Mouse (Mus musculus) thymus, adult 2 months (tissue): ENCODE data around the gene Clp1. TPM values are rescaled to one million over a fixed set of nuclear protein-coding genes. Genes with fewer than 3 reads are reported as not detected.

Experiments used
- DNase-seq: peaks from one replicate; pipeline ENCODE4 v3.0.0; 2021
- H3K27ac ChIP-seq: fragments of 200-500 bp; 2 replicates; pipeline ENCODE4 v1.5.1; 2012; ENCODE audit warnings: low read length, control low read depth; ENCODE audit not compliant: control insufficient read depth, insufficient read depth
- H3K27me3 ChIP-seq: fragments of 200-500 bp; 2 replicates; pipeline ENCODE4 v1.6.1; 2012; ENCODE audit warnings: mild to moderate bottlenecking, low read length, moderate library complexity, mixed read lengths; ENCODE audit not compliant: control insufficient read depth, insufficient read depth
- H3K36me3 ChIP-seq: fragments of 200-500 bp; 2 replicates; pipeline ENCODE4 v1.6.1; 2012; ENCODE audit warnings: mild to moderate bottlenecking, low read length, moderate library complexity; ENCODE audit not compliant: control insufficient read depth, insufficient read depth
- H3K4me1 ChIP-seq: fragments of 200-500 bp; replicated peaks from 2 replicates; pipeline ENCODE4 v1.6.1; 2012; ENCODE audit warnings: low read length; ENCODE audit not compliant: control insufficient read depth, insufficient read depth
- H3K4me3 ChIP-seq: fragments of 200-500 bp; 2 replicates; pipeline ENCODE4 v1.5.1; 2012; ENCODE audit warnings: mild to moderate bottlenecking, low read length, control low read depth, moderate library complexity; ENCODE audit not compliant: control insufficient read depth, insufficient read depth
- CTCF ChIP-seq: fragments of 200-500 bp; IDR thresholded peaks from 2 replicates; pipeline ENCODE4 v1.5.1; 2012; ENCODE audit warnings: mild to moderate bottlenecking, control low read depth, low read length, moderate library complexity, borderline replicate concordance; ENCODE audit not compliant: control insufficient read depth, poor library complexity, insufficient read depth; ENCODE audit errors: extremely low read depth
- POLR2A ChIP-seq: fragments of 200-500 bp; IDR thresholded peaks from 2 replicates; pipeline ENCODE4 v1.6.1; 2012; ENCODE audit warnings: mild to moderate bottlenecking, low read length, control low read depth, moderate library complexity; ENCODE audit not compliant: control insufficient read depth, poor library complexity, insufficient read depth; ENCODE audit errors: extremely low read depth
- WGBS: fragments of 180-500 bp; shearing (Covaris S2); methylation state at CpG from one replicate; pipeline ENCODE4 v1.1.7; 2018; 5-methylcytosine and 5-hydroxymethylcytosine counted together
- polyA plus RNA-seq: library from polyadenylated mRNA; depleted of rRNA; stranded (reverse); fragments of >200 nt; gene quantifications from 2 replicates; pipeline ENCODE4 v1.2.3, GENCODE M21; 2012

The Clp1 gene
- polyA plus RNA-seq, 1 experiment, result 29.3 TPM

GRCm38 (mm10) chr2:84757026-84757682, 30.0 kb upstream of the Clp1 start:
- H3K36me3 ChIP-seq, result no peaks in the 10 kb centered on the region
- no peak for TF ChIP-seq CTCF
- TF ChIP-seq POLR2A, result no peak
- DNase-seq, result no peak
- H3K4me1 ChIP-seq, result no peaks in the 10 kb centered on the region
- no peaks in the 10 kb centered on the region for H3K27me3 ChIP-seq
- 54% methylated on average over 7 of the region's 7 CpGs for WGBS
- no peak overlapping the region for H3K4me3 ChIP-seq
- no peak overlapping the region for H3K27ac ChIP-seq

- H3K27ac ChIP-seq, result no peak overlapping the region
- no peak for DNase-seq
- 70% methylated on average over 5 of the region's 5 CpGs for WGBS
- no peaks in the 10 kb centered on the region for H3K4me1 ChIP-seq
- no peaks in the 10 kb centered on the region for H3K36me3 ChIP-seq
- TF ChIP-seq POLR2A (no peak), CTCF (no peak)
- H3K4me3 ChIP-seq, result no peak overlapping the region
- no peaks in the 10 kb centered on the region for H3K27me3 ChIP-seq
These were observed 29.1 kb upstream of the Clp1 start for GRCm38 (mm10) chr2:84756245-84756644.

DNA sequence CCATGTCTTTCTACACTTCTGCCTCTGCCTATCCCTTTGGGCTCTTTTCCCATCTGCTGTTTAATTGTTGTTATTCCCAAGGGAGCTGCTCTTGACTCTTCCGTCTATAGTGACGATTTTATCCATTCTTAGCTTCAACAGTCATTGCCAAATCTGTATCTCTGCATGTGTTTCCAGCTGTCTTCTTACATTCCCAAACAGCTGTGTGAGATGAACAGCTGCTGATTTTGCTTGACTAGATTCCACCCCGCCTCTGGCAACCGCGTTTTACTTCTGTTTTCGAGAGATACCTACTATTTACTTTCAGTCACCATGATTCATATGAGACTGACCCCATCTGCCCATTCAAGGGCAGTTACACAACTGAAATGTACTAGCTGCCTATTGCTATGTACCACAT, 23.0 kb upstream of the Clp1 start:
- no peaks in the 10 kb centered on the region for H3K4me1 ChIP-seq
- no peaks in the 10 kb centered on the region for H3K27me3 ChIP-seq
- WGBS, result 86% methylated on average over 6 of the region's 6 CpGs
- no peak overlapping the region for H3K4me3 ChIP-seq
- TF ChIP-seq POLR2A (no peak), CTCF (no peak)
- no peak overlapping the region for H3K27ac ChIP-seq
- no peak for DNase-seq
- no peaks in the 10 kb centered on the region for H3K36me3 ChIP-seq

GRCm38 (mm10) chr2:84744126-84744525, 17.0 kb upstream of the Clp1 start:
- no peaks in the 10 kb centered on the region for H3K36me3 ChIP-seq
- peaks cover 17% of the 10 kb centered on the region for H3K4me1 ChIP-seq
- DNase-seq, result no peak
- H3K27ac ChIP-seq, result no peak overlapping the region
- 44% methylated on average over 10 of the region's 10 CpGs for WGBS
- peaks cover 15% of the 10 kb centered on the region for H3K27me3 ChIP-seq
- TF ChIP-seq POLR2A (no peak), CTCF (no peak)
- peak overlapping the region; percentile 55; the same call in 1 of the 2 replicates for H3K4me3 ChIP-seq

DNA sequence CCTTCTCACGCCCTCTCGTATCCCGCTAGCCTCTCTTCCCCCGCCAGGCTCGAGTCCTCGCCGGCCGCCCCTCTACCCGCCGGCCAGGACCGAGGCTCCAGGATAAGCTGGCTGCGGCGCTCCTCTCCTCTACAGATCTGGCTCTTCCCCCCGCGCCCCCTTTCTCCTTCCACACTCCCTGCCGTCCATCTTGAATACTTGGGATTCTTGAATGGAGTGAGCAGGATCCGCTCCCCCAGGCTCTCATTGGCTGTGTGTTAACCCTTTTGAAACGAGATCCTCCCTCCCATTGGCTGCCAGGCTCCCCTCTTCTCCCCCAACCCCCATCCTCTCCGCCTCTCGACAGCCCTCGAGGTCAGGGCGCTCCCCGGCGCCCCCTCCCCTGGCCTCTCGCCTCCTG, 16.4 kb upstream of the Clp1 start, which contains the start of gene Gm19426:
Gene Gm19426, minus strand, starts transcription at position 95 of the 400 bp plus-strand sequence.
- TF ChIP-seq CTCF (no peak), POLR2A (no peak)
- Histone ChIP-seq H3K27me3 (peaks cover 15% of the 10 kb centered on the region), H3K27ac (no peak within 1 kb of the TSS), H3K4me1 (peaks cover 17% of the 10 kb centered on the region), H3K36me3 (no peaks in the 10 kb centered on the region), H3K4me3 (peak within 1 kb of the TSS; percentile 55)
- 4% methylated on average over 25 of the region's 25 CpGs for WGBS
- DNase-seq, result peak; percentile 19

DNA sequence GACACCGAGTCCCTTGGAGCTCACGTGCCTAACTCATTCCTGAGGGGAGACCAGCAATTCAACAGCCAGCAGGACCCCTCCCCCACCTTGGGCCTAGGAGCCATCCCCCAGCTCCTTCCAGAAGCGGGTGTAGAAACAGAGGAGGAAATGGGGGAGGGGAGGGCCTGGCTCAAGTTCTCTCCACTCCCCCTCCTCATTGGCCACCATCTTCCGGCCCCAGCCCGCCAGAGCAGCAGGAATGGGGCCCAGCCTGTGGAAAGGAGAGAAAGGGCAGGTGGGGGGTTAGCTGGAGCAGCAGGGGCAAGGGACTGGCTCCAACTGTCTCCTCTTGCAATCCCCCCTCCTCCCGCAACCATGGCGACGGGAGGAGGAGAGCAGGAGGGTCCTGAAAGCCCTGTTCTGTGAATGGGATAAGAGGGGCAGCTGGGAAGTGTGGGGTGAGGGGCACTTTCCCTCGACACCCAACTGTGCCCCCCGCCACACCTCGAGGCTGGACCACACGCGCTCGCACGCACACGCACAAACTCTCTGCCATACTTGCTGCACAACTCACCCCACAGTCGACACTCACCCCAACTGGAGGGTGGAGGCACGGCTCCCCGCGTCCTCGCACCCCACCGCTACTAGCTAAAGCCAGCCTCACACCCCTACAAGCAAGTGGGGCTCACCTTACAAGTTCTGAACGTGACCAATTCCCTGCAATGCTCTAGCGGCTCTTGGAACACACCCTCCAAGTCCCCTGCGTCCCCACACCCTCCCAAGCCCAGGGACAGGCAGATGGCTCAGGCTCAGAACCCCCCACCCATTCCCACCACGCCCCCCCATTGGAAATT, 15.5 kb upstream of the Clp1 start:
- Histone ChIP-seq H3K36me3 (no peaks in the 10 kb centered on the region), H3K27me3 (peaks cover 17% of the 10 kb centered on the region), H3K4me1 (peaks cover 17% of the 10 kb centered on the region), H3K4me3 (peak overlapping the region; percentile 55), H3K27ac (no peak overlapping the region)
- no peak for DNase-seq
- TF ChIP-seq CTCF, result no peak
- no peak for TF ChIP-seq POLR2A
- WGBS, result 28% methylated on average over 26 of the region's 26 CpGs
